Mouse (Mus musculus): ENCODE measurements around the gene Frat2.
A peak's percentile ranks its signal among the peaks of the same experiment; 100 is the strongest.
"Not testable (repeated sequence)": the region's sequence is repeated elsewhere in the genome, so short reads cannot be mapped to it uniquely, and the experiment has no call there.

The Frat2 gene

DNA sequence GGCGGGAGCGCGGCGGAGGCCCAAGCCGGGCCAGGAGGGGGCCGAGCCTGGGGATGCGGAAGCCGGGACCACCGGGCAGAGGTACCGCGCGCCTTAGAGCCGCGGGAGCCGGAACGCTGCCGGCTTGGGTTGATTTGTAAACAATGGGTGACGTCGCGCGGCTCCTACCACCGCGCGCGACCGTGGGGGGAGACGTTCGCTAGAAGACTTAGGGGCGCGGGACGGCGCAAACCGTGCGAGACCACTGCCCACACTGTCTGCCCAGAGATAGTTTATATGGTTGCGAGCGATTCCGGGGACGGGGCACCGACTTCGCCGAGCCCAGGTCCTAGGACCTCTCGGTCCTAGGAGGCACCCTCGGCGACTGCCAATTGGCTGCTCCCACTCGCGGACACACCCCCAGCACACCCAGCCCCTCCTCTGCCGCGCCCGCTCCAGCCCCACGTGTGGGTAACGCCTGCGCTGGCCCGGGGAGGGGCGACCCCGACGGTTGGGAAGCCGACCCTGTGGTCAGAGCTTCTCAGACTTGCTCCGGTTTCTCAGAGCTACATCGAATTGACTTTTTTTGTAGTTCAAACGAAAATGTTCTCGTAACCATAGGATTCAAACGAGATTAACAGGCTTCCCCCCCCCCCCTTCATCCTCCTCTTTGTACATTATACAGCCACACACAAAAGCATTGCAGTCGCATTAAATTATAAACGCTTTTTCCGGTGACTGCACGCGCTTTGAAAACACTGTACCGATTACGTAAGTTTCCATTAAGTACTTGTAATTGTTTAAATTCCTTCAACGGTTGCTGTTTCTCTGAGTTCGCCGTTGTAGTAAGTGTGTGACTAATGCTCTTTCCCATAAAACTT, at the start of gene Frat2:
Gene Frat2, minus strand, starts transcription at position 141 of the 860 bp plus-strand sequence.
- DNase-seq (ENCODE audit: low spot score): peak; percentile 93

DNA sequence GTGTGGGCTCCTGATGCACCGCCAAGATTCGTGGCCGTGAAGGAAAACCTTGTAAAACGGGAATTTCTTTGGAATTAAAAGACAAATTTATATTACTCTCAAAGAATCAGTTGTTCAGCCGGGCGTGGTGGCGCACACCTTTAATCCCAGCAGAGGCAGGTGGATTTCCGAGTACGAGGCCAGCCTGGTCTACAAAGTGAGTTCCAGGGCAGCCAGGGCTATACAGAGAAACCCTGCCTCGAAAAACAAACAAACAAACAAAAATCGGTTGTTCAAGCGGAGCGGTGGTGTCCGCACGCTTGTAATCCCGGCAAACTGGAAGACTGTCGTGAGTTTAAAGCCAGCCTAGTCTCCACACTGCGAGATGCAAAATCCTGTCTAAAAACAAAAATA, 48.4 kb upstream of the Frat2 start:
- DNase-seq (ENCODE audit: low spot score): no peak

DNA sequence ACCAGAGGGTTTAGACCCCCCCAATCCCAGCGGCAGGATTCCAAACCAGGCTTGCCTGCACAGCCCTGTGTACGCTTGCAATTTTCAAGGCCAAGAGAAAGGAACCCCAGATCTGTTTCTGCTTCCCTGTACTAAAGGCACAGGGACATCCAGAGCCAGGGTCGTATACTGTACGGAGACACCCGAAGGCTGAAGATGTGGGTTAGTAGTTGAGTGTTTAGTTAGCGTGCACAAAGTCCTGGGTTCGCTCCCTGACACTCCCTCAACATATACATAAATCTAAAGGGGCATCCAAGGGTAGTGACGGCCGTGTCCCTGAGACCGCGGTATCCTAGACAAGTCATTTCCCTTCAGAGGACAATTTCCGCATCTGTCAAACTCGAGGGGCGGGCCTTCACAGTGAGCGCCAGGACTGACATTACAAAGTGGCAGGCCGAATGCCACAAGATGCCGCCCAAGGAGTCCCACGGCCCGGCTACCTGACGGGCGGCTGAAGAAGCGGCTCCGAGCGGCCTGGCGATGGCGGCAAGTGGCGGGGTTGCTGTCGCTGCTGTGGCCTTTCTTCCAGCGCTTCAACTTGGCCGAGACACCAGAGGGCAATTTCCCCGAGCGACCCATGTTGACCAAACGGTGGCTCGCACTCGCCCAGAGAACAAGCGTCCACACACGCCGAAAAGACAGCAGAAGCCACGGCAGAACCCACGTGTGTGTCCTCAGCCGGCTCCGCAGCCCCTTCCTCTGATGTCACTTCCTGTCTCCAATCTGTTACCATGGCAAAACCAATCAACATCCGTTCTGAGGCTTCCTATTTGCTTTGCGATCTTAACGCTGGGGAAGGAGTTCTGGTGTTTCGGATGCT, 47.8 kb upstream of the Frat2 start, which contains the start of gene Rrp12:
Gene Rrp12, minus strand, starts transcription at position 714 of the 859 bp plus-strand sequence.
- DNase-seq (ENCODE audit: low spot score): peak; percentile 95

DNA sequence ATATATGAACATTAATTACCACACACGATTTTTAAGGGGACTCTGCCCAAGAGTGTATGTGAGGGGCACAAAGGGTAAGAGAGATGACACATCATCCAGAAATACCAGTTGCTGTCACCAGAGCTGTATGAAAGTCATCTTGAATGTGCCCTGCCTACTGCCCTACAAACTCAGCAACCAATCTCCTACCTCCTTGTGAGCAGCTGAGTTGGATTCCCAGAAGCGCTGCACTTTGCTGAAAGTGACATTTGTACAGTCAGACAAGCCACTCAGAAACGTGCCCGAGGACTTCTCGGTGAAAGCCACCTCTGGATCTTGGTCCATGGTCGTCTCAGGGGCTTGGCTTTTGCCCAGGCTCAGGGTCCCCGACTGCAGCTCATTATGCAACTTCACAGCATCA, 47.0 kb upstream of the Frat2 start:
- no peak for DNase-seq (ENCODE audit: low spot score)

DNA sequence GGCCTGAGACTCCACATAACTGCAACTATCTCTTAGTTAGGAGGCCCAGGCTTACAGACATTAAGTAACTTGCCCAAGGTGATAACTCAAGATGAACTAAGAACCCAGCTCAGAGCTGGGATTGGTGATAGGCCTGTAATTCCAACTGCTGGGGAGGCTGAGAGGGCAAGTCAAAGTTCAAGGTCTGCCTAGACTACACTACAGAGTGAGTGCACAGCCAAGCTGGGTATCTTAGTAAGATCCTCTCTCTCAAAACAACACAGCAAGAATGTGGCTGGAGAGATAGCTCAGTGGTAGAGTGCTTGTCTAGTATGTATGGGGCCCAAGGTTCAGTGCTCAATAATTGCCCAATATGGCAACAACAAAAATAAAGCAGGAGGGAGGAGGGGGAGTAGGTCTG, 40.3 kb upstream of the Frat2 start:
- no peak for DNase-seq (ENCODE audit: low spot score)

DNA sequence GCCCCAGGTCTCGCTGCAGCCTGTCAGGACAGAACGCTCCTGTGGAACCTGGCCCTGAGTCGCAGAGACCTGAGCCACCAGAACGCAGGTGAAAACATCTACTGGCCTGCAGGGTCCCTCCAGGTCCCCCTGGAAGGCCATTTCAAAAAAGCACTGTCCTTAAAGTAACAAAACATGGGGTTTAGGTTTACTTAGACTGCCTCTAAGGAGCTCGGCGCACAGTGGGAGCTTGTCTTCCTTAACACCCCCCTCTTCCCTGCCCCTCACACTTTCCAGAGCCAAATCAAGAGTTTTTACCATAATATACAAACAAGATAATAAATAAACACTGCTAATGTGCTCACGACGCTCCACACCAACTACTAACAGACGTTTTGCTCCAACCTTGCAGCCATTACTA, 36.0 kb upstream of the Frat2 start:
- no peak for DNase-seq (ENCODE audit: low spot score)

DNA sequence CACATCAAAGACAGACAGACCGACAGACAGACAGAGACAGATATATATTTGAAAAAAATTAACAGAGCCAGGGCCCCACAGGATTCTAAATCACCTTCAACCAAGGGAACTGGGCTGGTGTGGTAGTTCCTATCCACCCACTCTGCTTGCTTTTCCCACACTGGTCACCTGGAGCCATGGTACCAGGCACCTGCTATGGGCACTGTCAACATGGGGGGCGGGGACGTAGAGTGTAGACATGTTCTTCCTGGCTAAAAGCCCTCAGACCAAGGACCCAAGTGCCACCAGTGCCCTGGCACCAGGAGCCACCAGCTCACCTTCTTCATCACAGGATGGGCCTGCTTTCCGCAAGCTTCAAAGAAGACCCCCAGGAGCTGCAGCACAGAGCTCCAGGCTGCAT, 33.9 kb upstream of the Frat2 start:
- DNase-seq (ENCODE audit: low spot score): no peak

DNA sequence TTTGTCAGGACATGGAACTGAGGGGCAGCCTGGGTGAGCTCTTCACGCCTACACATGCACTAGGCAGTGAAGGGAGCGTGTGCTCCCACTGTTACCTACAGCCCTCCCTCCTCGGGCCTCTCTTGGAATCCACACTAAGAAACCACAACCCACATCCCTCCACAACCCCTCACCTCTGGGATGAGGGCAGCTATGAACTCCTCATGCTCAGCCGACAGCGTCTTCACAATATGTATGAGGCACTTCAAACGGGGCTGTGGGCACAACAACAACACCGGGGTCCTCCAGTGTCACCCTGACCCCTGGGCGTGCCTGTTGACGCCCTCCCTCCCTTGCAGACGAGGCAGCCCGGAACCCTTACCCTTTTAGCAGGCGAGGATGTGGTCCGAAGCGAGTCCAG, 26.4 kb upstream of the Frat2 start:
- DNase-seq (ENCODE audit: low spot score): no peak

DNA sequence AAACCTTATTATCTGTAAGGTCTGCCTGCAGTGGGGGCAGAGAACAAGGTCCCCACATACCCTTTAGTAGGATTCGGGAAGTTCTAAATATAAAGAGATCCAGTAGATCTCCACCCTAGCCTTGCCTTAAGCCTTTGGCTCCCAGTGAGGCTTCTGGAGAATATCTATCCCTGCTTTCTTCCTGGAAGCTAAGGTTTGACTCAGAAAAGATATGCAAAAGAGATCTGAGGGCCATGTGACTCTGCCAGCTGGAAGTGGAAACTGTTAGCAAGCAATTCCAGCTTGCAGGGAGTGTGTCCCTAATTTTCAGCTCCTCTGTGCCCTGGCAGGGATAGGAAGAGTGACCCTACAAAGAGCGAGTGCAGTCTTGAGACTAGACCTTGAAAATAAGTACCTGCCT, 24.4 kb upstream of the Frat2 start:
- DNase-seq (ENCODE audit: low spot score): no peak

DNA sequence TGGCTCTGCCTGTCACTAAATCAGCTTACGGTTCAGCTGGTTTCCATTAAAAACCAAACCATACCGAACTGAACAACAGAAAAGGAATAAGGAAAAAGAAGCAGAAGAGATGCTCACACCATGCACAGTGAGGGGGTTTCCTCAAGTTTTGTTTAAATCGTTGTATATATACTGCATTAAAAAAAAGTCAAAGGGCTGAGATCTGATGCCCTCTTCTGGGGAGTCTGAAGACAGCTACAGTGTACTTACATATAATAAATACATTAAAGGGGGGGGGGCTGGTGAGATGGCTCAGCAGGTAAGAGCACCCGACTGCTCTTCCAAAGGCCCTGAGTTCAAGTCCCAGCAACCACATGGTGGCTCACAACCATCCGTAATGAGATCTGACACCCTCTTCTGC, 22.0 kb upstream of the Frat2 start:
- peak; percentile 13 for DNase-seq (ENCODE audit: low spot score)

DNA sequence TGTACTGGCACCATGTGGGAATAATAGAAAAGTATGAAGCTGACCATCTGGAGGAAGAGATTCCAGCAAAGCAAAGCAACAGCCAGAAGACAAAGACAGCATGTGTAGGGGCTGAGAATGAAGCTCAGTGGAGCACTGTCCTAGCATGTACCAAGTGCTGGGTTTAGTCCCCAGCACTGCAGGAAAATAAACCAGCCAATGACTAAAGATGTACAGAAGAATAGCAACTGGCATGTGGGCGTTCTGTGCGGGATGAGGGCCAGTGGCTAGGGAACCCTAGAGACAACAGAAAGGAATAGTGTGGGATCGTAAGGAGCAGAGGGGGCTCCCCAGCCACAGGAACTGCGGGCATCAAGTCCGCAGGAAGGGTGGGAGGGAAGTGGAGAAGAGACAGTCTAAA, 21.4 kb upstream of the Frat2 start:
- DNase-seq (ENCODE audit: low spot score): no peak

DNA sequence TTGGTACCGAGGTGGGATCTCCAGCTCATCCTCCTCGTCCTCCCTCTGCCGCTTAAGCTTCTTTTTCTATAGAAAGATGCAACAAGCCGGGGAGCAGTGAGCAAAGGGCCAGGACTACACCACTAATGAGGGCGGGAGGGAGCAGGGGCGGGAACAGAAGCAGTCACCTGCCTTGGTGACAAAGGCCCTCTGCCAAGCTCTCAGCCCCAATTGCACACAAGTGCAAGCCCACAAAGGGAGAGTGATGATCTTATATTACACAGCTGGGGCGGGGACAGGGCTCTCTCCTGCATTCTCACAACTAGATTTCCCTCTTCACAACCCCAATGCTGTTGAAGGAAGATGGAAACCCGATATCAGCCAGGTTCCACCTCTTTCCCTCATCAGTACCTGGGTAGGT, 18.8 kb upstream of the Frat2 start:
- DNase-seq (ENCODE audit: low spot score): no peak

DNA sequence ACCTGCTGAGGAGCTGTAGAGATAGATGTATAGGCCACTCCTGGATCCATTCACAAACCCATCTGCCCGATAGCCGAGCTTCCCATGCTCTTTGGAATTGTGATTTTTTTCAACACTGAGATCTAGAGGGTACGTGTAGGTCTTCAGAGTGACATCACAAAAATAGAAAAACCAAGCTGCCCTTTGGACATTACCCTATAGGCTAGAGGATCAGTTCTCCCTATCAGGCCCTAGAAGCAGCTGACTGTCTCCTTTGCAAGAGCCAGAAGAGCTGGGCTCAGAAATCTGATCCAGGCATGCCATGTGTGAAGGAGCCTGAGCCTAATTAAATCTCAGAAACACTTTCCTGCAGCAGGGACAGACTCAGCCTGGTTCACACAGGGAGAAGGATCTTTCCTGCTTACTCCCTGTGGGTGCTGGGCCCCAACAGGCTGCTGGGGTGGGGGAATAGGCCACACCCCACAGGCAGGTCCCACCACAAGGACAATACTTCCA, 9.9 kb upstream of the Frat2 start:
- DNase-seq (ENCODE audit: low spot score): no peak

DNA sequence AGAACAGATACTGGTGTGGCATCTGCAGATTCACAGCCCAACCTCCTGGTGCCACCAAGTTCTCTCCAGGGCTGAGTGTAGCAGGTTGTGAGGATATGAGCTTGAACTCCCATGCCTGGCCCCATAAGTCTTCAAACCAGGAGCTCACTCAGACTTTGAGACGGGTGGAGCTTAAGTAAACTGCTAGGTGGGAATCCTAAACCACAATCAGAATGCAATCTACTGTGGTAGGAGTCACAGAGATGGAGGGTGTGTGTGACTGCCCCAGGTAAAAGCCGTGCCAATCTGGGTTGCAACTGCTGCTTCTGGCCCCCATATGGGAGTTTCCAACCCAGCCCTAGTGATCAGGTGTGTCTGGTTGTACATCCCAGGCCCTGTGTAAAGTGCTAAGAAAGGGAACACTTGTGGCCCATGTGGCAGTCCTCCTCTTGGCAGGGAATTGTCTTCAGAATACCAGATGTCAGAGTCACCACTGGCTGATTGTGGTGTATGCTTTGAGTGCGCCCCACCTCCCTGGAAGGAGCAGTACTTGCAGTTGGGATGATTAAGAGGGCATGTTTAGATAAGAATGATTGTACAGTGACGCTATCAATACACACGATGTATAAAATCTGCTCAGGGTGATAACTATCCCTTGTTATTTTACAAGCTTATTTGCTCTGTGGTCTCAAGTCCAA, 9.3 kb upstream of the Frat2 start:
- no peak for DNase-seq (ENCODE audit: low spot score)

DNA sequence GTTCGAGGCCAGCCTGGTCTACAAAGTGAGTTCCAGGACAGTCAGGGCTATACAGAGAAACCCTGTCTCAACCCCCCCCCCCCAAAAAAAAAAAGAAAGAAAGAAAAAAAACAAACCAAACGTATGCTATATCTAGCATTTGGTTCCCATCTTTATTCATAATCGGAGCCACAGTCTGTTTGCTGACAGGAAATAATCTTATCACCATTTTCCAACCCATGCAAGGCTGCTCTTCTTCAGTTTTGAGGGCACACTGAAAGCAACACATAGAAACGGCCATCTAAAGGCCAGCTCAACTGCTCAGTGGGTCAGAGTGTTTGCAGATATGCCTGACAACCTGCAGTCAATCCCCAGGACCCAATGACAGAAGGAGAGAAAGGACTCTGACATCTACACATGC, 4.5 kb upstream of the Frat2 start:
- DNase-seq (ENCODE audit: low spot score): no peak

DNA sequence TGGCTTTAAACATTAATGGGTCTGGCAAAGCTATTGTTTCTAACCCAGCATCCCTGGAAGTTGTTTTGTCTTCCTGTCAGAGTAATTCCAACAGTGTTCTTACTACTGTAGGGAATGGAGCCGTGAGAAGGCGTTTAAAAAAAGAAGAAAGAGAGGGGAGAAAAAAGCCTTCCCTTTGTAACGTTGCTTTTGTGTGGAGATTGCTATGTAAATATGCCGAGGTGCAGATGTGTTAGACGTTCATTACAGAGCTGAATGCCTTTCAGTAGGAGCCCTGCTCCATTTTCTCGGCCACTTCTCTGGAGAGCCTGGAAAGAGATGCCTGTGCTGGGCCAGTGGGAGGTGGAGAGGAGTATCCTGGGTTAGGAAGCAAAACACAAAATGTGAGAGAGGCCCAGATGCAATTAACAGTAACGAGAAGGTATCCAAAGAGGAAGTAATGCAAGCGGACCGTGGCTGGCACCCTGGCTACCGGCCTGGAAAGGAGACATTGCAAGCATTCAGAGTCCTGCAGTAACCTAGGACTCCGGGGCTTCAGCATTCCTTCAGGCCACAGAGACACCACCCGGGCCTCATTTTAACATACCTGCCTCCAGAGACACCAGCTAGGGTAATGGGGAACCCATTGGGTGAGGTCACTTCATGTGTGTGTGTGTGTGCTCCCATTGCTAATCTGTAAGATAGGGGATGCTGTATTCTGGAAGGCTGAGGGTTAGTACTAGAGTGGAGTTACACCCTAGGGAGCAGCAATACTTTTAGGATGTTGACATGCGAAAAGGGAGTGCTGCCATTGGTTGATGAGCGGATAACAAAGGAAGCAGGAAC, 3.0 kb upstream of the Frat2 start:
- peak; percentile 89 for DNase-seq (ENCODE audit: low spot score)

DNA sequence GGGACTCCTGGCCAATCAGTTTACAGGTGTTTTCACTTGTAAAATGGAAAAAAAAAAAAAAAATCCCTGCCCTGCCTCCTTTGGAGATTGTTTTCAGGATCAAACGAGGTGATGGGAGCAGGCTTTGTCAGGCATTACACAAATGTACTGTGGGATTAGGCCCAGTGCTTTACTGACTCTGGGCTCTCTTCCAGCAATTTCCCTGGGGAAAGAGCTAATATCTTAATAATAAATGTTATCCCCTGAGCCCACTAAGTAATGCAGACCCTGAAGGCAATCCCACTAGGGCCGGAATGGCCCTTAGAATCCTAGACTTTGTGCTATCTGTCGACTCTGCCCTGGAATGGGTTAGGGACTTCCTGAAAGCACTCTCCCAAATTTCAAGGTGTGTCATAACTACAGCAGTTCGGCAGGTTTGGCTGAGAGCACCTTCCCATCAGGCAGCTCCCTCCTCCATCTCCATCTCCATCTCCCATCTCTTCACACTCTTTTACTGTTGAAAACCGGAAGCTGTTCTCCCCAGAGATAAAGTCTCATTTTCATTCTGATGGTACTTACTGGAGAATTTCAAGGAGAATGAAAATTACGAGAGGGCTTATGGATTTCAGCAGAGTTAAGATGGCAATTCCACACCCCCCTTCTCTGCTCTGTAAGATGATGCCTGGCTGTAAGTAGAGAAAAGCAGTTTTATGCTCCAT, 2.2 kb upstream of the Frat2 start:
- peak; percentile 55 for DNase-seq (ENCODE audit: low spot score)

DNA sequence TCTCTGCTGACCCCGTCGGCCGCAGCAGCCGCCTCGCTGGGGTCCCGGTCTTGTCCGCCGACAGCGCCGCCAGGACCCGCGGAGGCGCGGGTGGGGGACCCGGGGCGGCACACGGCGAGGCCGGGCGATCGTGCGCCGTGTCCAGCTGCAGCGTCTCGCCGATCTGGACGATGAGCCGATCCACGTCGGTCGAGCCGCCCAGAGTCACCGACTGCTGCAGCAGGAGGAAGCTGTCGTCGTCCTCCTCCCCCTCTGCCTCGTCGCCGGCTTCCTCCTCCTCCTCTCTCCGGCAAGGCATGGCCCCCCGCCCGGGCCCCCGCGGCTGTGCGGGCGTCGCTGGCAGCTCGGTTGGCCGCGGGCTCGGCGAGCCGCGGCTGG, 329 bp downstream of the Frat2 start:
- DNase-seq (ENCODE audit: low spot score): not testable (repeated sequence)

DNA sequence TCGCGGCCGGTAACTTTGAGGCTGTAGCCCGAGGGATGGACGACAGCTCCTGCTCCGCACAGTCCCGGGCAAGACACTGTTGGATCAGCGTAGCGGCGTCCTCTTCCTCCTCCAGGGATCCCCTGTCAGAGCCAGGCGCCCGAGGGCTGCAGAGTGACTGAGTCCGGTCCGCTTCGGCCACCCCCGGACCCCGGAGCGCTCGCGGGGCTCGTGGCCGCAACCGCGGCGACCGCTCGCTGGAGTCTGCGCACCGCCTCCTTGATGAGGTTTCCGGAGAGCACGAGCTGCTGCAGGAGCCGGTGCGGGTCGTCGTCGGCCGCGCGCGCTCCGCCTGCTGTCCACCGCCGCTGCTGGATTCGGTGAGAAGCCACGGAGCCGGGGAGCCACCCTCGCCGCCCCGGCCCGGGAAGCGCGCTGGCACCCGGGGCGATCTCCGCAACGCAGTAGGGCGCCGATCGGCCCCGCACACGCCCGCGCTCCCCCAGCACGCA, 796 bp downstream of the Frat2 start:
- DNase-seq (ENCODE audit: low spot score): peak; percentile 50

DNA sequence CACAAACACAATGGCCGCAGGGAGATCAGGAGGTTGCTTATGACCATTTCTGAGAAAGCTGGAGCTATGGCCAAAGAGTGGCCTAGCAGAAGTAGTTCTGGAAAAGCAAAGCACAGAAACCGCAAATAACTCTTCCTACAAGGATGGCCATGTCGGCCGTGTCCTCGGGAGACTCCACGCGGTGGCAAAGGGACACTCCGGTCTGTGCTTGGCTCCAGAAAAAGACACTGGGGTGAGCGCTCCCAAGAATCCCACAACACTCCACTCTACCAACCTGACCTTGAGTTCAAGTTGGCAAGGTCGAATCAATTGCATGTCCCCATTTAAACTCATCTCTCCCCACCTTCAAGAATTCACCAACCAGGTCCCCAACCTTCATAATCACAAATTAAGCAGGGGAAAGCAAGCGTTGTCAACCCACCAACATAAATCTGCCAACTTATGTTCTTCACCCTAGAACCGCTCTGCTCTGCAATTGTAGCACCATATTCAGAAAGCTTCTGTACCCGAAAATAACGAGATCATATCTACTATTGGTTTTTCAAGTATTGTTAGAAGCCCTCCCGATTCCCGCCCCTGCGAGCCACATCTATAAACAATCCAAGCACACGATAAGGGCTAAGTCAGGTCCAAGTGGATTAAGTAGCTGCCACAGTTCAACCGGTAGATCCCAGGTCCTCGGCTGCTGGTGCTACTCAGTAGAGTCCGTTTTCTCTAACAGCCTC, 1.4 kb downstream of the Frat2 start:
- peak; percentile 46 for DNase-seq (ENCODE audit: low spot score)

Data from retina, embryonic 14.5 days (tissue).